Mouse (Mus musculus) heart, adult 8-10 months (tissue): ENCODE measurements around the gene Laptm5. TPM values are rescaled to one million over a fixed set of nuclear protein-coding genes. Genes with fewer than 3 reads are reported as not detected.

Experiments used
- DNase-seq: peaks from one replicate; pipeline ENCODE4 v3.0.0; 2022; ENCODE audit warnings: low spot score
- total RNA-seq, 4 experiments: library from RNA; stranded (reverse); gene quantifications; 2 replicates each; pipeline ENCODE4 v1.2.4; 2022

Laptm5 gene
- total RNA-seq = 10 to 100 TPM in 3 of 4 experiments, 1 to 10 TPM in 1; 9.9 to 35.1 (median 12.5) TPM

DNA sequence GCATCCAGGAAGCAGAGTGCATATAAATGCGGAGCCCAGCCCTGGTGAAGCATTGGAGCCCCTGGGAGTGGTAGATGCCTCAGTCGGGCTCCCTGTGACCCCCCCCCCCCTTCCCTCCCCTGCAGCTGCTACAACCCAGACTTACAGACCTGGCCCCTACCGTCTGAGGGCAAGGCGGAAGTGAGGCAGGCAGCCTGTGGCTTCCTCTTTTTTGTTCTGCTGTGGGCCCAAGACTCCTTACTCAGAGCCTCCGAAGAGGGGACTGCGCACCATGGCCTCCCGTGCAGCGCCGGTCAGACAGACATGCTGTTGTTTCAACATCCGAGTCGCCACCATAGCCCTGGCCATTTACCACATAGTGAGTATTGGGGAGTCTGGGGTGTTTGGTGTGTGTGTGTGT, at the start of gene Laptm5:
Laptm5 (plus strand) TSS at position 49 of the 400 bp plus-strand sequence.
- no peak for DNase-seq

DNA sequence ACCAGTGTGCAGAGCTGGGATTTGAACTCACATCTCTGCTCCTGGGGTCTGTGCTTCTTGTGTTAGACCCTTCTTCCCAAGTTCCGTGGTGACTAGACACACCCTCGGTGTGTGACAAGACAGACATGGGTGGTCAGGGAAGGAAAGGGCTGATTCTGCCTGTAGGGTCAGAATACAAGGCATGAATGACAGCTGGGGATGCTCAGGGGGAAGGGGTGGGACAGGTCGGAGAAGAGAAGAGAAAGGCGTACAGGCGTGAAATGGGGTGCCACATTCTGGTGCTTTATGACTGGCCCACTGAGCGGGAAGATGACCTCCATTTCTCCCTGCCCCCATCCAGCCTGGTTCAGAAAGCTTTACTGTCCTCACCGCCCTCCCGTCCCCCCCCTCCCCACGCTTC, 47.5 kb upstream of the Laptm5 start:
- DNase-seq = no peak

DNA sequence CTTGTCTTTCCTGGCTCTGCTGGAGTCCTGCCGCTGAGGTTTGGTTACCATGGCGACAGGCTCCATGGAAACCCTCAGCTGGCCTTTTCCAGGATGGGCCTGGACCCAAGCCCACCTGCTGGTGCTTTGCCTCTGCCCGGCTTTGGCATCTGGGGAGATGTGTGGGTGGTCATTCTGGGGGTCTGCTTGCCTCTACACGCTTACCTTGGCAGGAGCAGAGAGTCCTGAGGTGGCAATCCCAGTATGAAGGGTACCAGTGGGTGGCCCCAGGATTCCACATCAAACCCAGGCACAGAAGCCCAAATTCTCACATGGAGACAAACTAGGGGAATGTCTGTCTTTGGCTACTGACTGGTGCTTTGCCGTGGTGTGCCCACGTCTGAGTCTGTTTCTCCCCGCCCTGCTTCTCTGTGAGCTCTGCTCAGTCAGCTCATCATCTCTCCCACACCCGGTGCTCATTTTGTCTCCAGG, 47.0 kb upstream of the Laptm5 start:
- DNase-seq = no peak

GRCm38 (mm10) chr4:130867940-130868339, 45.0 kb upstream of the Laptm5 start:
- no peak for DNase-seq

- no peak for DNase-seq
Measured at GRCm38 (mm10) chr4:130868803-130869202, 44.1 kb upstream of the Laptm5 start.

DNA sequence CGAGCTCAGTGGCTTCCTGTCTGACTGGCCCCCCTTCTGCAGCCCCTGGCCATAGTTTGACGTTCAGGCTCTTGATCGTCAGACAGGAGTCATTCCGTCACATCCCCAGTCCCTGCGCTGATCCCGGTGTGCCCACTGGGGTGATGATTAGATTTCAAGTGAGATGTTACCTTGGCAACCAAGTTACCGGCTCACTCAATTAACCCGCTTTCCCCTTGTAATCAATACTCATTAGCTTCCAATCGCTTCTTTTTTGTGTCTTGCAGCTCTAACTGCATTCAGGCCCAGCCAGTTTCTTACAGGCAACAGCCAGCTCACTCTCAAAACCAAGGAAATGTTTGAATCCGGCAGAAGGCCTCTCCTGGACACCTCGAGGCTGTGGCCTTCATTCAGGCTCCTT, 40.5 kb upstream of the Laptm5 start:
- no peak for DNase-seq

GRCm38 (mm10) chr4:130873440-130873839, 39.5 kb upstream of the Laptm5 start:
- DNase-seq = no peak

DNA sequence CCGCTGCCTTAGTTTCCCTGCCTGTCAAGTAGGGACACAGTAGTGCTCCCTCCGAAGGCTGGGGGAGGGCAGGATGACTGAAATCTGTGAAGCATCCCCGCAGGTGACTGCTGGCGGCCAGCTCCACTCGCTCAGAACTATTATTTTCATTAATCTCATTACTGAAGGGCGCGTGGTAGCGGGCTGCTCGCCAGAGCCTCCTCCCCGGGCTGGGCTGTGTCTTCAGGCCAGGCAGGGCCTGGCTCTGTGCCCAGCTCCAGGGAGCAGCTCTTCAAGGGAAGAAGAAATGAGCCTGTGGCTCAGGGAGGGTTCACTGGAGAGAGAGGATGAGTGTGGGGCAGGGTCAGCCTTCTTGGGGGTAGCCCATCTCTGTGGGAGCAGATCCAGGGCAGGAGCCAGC, 38.3 kb upstream of the Laptm5 start:
- DNase-seq = no peak

DNA sequence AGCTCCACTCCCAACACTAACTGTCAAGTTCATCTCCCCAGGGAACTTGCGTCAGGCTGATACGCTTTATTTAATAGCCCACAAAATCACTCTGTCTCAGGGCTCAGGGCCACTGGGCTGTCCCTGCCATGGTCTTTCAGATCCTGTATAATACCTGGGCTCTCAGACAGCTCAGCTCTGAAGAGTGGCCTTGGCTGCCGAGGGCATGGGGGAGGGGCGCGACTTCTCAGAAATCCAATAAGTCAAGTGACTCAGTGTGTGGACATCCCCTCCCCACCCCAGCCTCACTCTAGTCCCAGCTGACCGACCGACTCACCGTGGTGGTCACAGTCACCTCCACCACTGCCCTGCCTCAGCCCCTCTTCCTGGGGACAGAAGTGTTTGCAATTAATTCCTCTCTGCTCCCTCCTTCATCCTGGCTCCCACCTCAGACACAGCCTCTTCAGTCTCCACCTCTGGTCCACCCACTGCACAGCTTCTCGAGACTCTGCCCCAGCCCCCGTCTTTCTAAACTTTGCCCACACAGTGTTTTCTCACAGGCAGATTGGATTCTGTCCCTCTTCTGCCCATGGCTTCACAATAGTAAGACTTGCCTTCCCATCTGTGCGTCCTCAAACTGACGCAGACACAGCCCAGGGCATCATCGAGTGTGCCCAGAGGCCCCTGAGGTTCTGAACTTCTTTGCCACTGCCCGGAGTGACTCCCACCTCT, 36.8 kb upstream of the Laptm5 start:
- no peak for DNase-seq

DNA sequence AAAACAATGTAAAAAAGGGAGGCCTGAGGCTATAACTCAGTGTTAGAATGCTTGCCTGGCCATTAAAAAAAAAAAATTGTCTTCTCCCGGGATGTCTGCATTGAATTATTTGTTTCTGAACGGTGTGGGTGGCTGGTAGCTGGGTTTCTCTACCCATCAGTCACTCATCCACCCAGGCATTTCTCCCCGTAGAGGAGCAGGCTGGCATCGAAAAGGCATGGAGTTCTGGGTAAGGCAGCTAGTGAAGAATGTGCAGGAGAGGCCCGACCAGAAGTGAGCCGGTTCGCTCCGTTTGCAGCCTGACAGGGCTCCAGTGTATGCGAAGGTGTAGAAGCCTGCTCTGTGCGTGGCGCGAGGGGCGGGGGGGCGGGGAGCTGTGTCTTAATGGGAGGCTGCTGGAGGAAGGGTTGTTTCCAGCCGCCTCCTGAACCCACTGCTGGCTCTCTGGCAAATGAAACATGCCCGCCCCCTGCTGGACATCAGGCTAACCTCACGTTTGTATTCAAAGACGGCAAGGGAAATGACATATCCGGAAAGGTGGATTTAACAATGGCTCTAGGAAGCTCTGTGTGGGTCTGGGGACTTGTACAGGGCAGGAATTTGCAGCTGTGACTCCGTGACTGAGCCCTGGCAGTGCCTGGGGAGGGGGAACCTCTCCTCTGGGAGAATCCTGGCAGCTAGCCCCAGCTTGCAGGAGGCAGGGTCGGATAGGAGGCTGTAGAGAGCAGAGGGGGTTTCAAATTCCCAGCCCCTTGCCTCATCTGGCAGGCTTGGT, 34.5 kb upstream of the Laptm5 start:
- DNase-seq = peak; percentile 89

GRCm38 (mm10) chr4:130879048-130879384, 33.9 kb upstream of the Laptm5 start:
- DNase-seq = no peak

DNA sequence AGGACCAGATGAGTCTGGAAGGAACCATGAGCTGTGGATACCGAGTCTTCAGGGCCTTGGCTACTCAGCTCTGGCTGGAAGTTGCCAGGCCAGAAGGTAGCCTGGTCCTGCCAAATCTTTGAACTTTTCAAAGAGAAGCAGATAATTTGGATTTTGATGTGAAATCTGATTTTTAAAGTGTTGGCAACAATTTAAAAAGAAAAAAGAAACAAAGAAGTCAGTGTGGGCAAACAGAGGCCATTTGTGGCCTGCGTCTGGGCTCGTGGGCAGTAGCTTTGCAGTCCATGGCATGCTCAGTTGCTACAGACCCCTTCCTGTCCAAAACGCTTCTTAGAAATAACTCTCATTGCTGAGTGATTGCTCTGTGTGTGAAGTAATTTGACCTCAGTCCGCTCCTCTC, 31.6 kb upstream of the Laptm5 start:
- DNase-seq = no peak

GRCm38 (mm10) chr4:130882762-130883161, 30.2 kb upstream of the Laptm5 start:
- DNase-seq = no peak

DNA sequence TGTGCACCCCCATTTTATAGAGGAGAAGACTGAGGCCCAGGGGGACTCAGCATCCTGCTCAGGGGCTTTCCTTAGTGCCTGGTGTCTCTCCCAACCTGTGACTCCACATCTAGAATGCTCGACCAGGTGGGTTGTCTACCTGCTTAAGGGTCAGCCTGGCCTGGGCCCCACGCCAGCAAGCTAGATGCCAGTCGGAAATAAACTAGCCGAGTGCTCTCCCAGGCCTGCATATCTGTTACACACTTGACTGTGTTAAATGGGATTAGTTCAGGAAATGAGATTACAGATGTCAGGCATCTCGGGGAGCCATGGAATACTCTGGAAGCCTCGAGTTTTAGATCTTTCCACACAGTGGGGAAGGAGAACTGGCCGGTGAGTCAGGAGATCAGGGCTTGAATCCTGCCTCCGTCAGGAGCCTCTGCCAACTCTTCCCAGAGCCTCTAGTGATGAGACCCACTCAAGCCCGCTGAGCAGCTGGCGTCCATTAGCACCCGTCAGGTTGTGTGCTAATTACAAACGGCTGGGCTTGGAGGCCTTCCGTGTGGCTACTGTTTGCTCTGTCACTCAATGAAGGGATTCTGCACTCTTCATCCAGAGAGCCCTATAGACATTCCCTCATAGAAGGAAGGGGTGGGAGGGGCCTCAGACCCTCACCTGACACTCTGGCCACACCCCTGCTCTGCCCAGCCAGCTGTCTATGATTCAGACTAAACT, 28.9 kb upstream of the Laptm5 start:
- DNase-seq = no peak

DNA sequence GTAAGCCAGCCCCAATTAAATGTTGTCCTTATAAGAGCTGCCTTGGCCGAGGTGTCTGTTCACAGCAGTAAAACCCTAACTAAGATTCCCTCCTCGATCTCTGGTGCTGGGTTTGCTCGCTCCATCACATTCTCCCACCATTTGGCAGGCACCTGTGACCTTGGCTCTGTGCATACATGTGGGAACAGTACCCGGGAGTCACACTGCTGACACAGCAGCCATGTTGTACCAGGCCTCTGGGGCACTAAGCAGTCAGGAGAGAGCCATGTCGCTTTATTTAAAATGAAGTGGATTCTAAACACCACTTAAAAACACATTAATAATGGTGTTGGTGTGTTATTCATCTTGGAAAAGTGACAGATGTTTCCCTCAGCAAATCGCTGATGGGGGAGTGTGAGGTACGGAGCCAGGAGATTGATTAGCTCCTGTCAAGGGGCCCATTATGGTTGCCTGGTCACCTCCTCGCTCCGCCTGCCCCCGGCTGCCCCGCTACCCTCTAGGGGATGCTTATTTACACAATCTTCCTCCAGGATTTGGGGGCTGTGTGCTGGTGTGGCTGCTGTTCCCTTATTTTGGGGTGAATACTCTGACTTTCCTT, 25.7 kb upstream of the Laptm5 start:
- DNase-seq = no peak

GRCm38 (mm10) chr4:130889777-130890510, 23.0 kb upstream of the Laptm5 start:
- DNase-seq = no peak

GRCm38 (mm10) chr4:130890511-130890840, 22.4 kb upstream of the Laptm5 start:
- no peak for DNase-seq

DNA sequence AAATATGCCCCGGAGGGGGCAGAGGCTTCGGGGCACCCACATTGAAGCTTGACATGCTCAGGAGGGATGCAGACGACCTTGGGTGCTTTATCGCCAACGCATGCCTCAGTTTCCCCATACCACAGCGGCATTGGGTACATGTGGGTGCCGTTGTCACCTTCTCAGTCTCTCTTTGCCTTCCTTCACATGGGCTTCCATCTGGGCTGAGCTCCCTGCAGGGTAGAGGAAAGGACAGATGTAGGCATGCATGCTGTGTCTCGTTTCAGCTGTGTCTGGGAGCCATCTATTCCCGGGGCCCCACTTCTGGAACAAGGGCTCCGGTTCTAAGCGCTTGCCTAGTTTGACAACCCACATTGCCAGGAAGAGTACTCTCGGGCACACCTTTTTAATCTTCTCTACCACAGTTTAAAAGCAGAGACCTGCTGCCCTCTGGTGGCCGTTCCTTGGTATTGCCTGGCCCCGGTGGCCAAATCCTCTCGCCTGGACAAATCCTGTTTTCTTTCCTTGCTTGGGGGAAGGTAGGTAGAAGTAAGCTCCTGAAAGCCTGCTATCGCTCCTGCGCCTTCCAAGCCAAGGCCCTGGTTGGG, 20.8 kb upstream of the Laptm5 start:
- peak; percentile 74 for DNase-seq

- DNase-seq = no peak
Measured at GRCm38 (mm10) chr4:130893688-130894087, 19.2 kb upstream of the Laptm5 start.

- DNase-seq = no peak
Measured at GRCm38 (mm10) chr4:130895701-130896100, 17.2 kb upstream of the Laptm5 start.

DNA sequence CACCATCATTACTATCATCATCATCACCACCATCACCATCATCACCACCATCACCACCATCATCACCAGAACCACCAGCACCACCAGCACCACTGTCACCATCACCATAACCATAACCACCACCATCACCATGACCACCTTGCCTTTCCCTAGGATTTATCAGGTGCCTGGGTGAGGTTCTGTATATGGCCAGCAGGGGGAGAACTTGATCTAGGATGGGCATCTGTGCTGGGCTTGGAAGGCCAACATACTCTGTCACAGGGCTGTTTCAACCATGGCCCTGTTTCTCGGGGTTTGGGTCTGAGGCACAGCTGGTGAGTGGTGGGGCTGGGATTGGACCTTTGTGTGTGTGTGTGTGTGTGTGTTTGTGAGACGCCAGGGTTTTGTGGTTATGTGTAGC, 16.6 kb upstream of the Laptm5 start:
- no peak for DNase-seq
